Comparison of ENCODE assay signal across 8 mouse cellular contexts in the genomic region with DNA sequence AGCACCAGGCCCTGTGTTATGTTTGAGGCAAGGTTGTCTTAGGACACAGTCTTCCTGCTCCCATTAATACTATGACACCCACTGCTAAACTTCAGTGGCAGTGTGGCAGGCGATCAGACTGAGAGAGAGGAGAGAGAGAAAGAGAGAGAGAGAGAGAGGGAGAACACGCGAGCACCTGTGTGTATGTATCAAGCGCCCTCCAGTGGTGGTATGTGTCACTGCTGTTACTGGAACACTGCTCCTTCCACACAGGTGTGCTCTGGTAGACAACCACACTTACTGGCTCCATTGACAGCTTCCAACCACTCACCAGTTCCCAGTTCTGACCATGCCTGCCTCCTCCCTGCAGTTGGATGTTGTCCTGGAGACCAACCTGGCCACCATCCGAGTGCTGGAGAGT. TPM values are rescaled to one million over a fixed set of nuclear protein-coding genes. Genes with fewer than 3 reads are reported as not detected.
DNase-seq lines count a peak whose midpoint lies in the region; ATAC-seq lines count a peak whose summit lies in the region.

No protein-coding gene starts in this region.

- ATAC-seq in hindbrain, embryonic 12.5 days (ENCODE audit: low FRiP score): peak; percentile 9; the same call in 1 of the 2 replicates
- no peak for ATAC-seq in midbrain, embryonic 14.5 days (ENCODE audit: low FRiP score, low TSS enrichment)

- H3K4me3 ChIP-seq in hindbrain, embryonic 12.5 days: no peak overlapping the region
- no peak overlapping the region for H3K4me3 ChIP-seq in midbrain, embryonic 14.5 days (replicated peaks; ENCODE audit: low read depth, low read length)

- H3K27ac ChIP-seq in hindbrain, embryonic 12.5 days: no peak overlapping the region
- H3K27ac ChIP-seq in midbrain, embryonic 14.5 days (replicated peaks; ENCODE audit: low read depth, low read length): no peak overlapping the region

- WGBS in hindbrain, embryonic 12.5 days: 46% methylated on average over 5 of the region's 5 CpGs
- 45% methylated on average over 5 of the region's 5 CpGs for WGBS in midbrain, embryonic 14.5 days

- no peaks in the 10 kb centered on the region for H3K4me1 ChIP-seq in hindbrain, embryonic 12.5 days
- H3K4me1 ChIP-seq in midbrain, embryonic 14.5 days (ENCODE audit: control insufficient read depth, insufficient read depth, low read length): no peaks in the 10 kb centered on the region

- H3K9me3 ChIP-seq in hindbrain, embryonic 12.5 days (replicated peaks): no peaks in the 10 kb centered on the region
- no peaks in the 10 kb centered on the region for H3K9me3 ChIP-seq in midbrain, embryonic 14.5 days (ENCODE audit: control insufficient read depth, low read length)

- no peak overlapping the region for H3K4me2 ChIP-seq in hindbrain, embryonic 12.5 days (replicated peaks)
- H3K4me2 ChIP-seq in midbrain, embryonic 14.5 days (ENCODE audit: low read length): no peak overlapping the region

- no peaks in the 10 kb centered on the region for H3K27me3 ChIP-seq in hindbrain, embryonic 12.5 days
- no peaks in the 10 kb centered on the region for H3K27me3 ChIP-seq in midbrain, embryonic 14.5 days (ENCODE audit: control insufficient read depth, insufficient read depth, low read length)

- H3K36me3 ChIP-seq in hindbrain, embryonic 12.5 days: peaks cover 98% of the 10 kb centered on the region
- H3K36me3 ChIP-seq in midbrain, embryonic 14.5 days (ENCODE audit: control insufficient read depth, insufficient read depth, low read length): peaks cover 100% of the 10 kb centered on the region

- no peak overlapping the region for H3K9ac ChIP-seq in hindbrain, embryonic 12.5 days
- no peak overlapping the region for H3K9ac ChIP-seq in midbrain, embryonic 14.5 days (replicated peaks; ENCODE audit: low read length)

- peak; percentile 61 for DNase-seq in layer of hippocampus, adult 11-12 months (ENCODE audit: low spot score)
- DNase-seq in layer of hippocampus, adult 9-10 months (ENCODE audit: low spot score): no peak
- DNase-seq in adrenal gland, postnatal 10 days: peak; percentile 57
- peak; percentile 24 for DNase-seq in embryo, embryonic 9.5 days (ENCODE audit: extremely low spot score)
- DNase-seq in left cerebral cortex, adult 8-10 months (ENCODE audit: low spot score in 2 of 2): peak; percentile 34 to 35
- DNase-seq in midbrain, embryonic 14.5 days: peak; percentile 72
- peak; percentile 79 for DNase-seq in thymus, postnatal 0 days (ENCODE audit: low spot score)

RNA-seq across cellular contexts. Expression of a gene that starts 15.6 kb away (rescaled TPM):
- total RNA-seq in adrenal gland, postnatal 10 days (2021): 1 to 10 TPM; 3.2 to 6.1 TPM
- 0.77 and 1.3 TPM in 2 replicates for polyA plus RNA-seq in hindbrain, embryonic 12.5 days (2016; fragmentation: Nextera tagmentation; extraction: Ambion mirVana)
- under 1 TPM in 1 of 4 experiments, not detected in 3; 0.34 TPM for total RNA-seq in left cerebral cortex, adult 8-10 months (2022)
- 0.63 and 0.74 TPM in 2 replicates for polyA plus RNA-seq in midbrain, embryonic 14.5 days (2014; fragmentation: Nextera tagmentation; extraction: Ambion mirVana)
- 4.6 and 6.5 TPM in 2 replicates for polyA plus RNA-seq in thymus, postnatal 0 days (2015; fragmentation: Nextera tagmentation; extraction: Ambion mirVana)

RNA-seq across cellular contexts. Expression of a gene that starts 23.0 kb away (rescaled TPM):
- total RNA-seq in adrenal gland, postnatal 10 days (2021): 100 to 1,000 TPM; 186 to 194 TPM
- 149 and 163 TPM in 2 replicates for polyA plus RNA-seq in hindbrain, embryonic 12.5 days (2016; fragmentation: Nextera tagmentation; extraction: Ambion mirVana)
- total RNA-seq in left cerebral cortex, adult 8-10 months (2022): 100 to 1,000 TPM; 131 to 145 (median 136) TPM
- 191 and 211 TPM in 2 replicates for polyA plus RNA-seq in midbrain, embryonic 14.5 days (2014; fragmentation: Nextera tagmentation; extraction: Ambion mirVana)
- polyA plus RNA-seq in thymus, postnatal 0 days (2015; fragmentation: Nextera tagmentation; extraction: Ambion mirVana): 463 and 506 TPM in 2 replicates
